ENCODE assay signal across 18 mouse cellular contexts in genomic region chr11:96421517-96422265, GRCm38 (mm10). TPM values are rescaled to one million over a fixed set of nuclear protein-coding genes. Genes with fewer than 3 reads are reported as not detected.
DNase-seq lines count a peak whose midpoint lies in the region; ATAC-seq lines count a peak whose summit lies in the region.
"Had no signal": no experiment of that assay in that cellular context is flagged by ENCODE, and none has a peak within 500 bp of the region (broad histone marks: within the 10 kb centered on the region; RNA-seq: fewer than 3 reads in every experiment).

No protein-coding gene starts in this region.

- H3K36me3 ChIP-seq in intestine, embryonic 16.5 days (ENCODE audit: control insufficient read depth, insufficient read depth, low read length), result no peaks in the 10 kb centered on the region
- no peaks in the 10 kb centered on the region for H3K36me3 ChIP-seq in stomach, embryonic 14.5 days (ENCODE audit: control insufficient read depth, insufficient read depth, low read length)
- no peaks in the 10 kb centered on the region for H3K36me3 ChIP-seq in forebrain, embryonic 15.5 days
- H3K36me3 ChIP-seq: embryonic facial prominence, embryonic 15.5 days; heart, embryonic 10.5 days; hindbrain, embryonic 10.5 days had no signal

- peak overlapping the region; percentile 6; the same call in 1 of the 2 replicates for H3K27ac ChIP-seq in intestine, embryonic 16.5 days (ENCODE audit: low read length)
- H3K27ac ChIP-seq in stomach, embryonic 14.5 days (ENCODE audit: low read length), result peak overlapping the region; percentile 23; the same call in 1 of the 2 replicates
- H3K27ac ChIP-seq in forebrain, embryonic 15.5 days (replicated peaks), result no peak overlapping the region
- H3K27ac ChIP-seq: embryonic facial prominence, embryonic 15.5 days; forebrain, embryonic 13.5 days; hindbrain, embryonic 10.5 days had no signal

- no peak overlapping the region for H3K4me2 ChIP-seq in intestine, embryonic 16.5 days (ENCODE audit: low read depth, low read length)
- no peak overlapping the region for H3K4me2 ChIP-seq in stomach, embryonic 14.5 days (replicated peaks; ENCODE audit: low read depth, low read length)
- no peak overlapping the region for H3K4me2 ChIP-seq in forebrain, embryonic 15.5 days (replicated peaks)
- H3K4me2 ChIP-seq: embryonic facial prominence, embryonic 15.5 days; forebrain, embryonic 13.5 days had no signal

- peak; percentile 51 to 65 for DNase-seq in kidney, postnatal 4 days
- no peak for DNase-seq in kidney, adult 18-20 months
- DNase-seq in embryo, embryonic 10.5 days (ENCODE audit: low spot score), result peak; percentile 52
- DNase-seq: cerebellum, postnatal 10 days; kidney, postnatal 10 days; layer of hippocampus, postnatal 36 days; thymus, postnatal 4 days had no signal

- H3K9me3 ChIP-seq in intestine, embryonic 16.5 days (ENCODE audit: control insufficient read depth, low read length), result no peaks in the 10 kb centered on the region
- H3K9me3 ChIP-seq in stomach, embryonic 14.5 days (ENCODE audit: control insufficient read depth, low read depth, low read length), result no peaks in the 10 kb centered on the region
- H3K9me3 ChIP-seq in forebrain, embryonic 15.5 days, result no peaks in the 10 kb centered on the region
- H3K9me3 ChIP-seq: embryonic facial prominence, embryonic 15.5 days; forebrain, embryonic 13.5 days; heart, embryonic 10.5 days; hindbrain, embryonic 10.5 days had no signal

- H3K4me3 ChIP-seq in intestine, embryonic 16.5 days (ENCODE audit: low read length), result no peak overlapping the region
- H3K4me3 ChIP-seq in stomach, embryonic 14.5 days (ENCODE audit: low read depth, low read length), result no peak overlapping the region
- no peak overlapping the region for H3K4me3 ChIP-seq in forebrain, embryonic 15.5 days
- H3K4me3 ChIP-seq: embryonic facial prominence, embryonic 15.5 days; forebrain, embryonic 13.5 days; heart, embryonic 10.5 days; hindbrain, embryonic 10.5 days had no signal

- WGBS in intestine, embryonic 16.5 days, result 27% methylated on average over 11 of the region's 11 CpGs
- WGBS in stomach, embryonic 14.5 days, result 15% methylated on average over 11 of the region's 11 CpGs
- WGBS in forebrain, embryonic 15.5 days, result 61% methylated on average over 11 of the region's 11 CpGs

- peaks cover 3% of the 10 kb centered on the region; the same call in 1 of the 2 replicates for H3K4me1 ChIP-seq in intestine, embryonic 16.5 days (ENCODE audit: control insufficient read depth, insufficient read depth, low read length)
- peaks cover 11% of the 10 kb centered on the region; the same call in 1 of the 2 replicates for H3K4me1 ChIP-seq in stomach, embryonic 14.5 days (ENCODE audit: control insufficient read depth, insufficient read depth, low read length)
- H3K4me1 ChIP-seq in forebrain, embryonic 15.5 days, result no peaks in the 10 kb centered on the region
- H3K4me1 ChIP-seq: forebrain, embryonic 13.5 days had no signal

- peak; percentile 76 for ATAC-seq in intestine, embryonic 16.5 days
- ATAC-seq in stomach, embryonic 14.5 days (ENCODE audit: insufficient number of reproducible peaks, insufficient read depth, low FRiP score, low read depth), result peak; percentile 72; the same call in 1 of the 2 replicates
- ATAC-seq in monocyte, adult 5-6 weeks (replicated peaks; ENCODE audit: insufficient number of reproducible peaks, low FRiP score, low TSS enrichment, poor library complexity, severe bottlenecking), result no peak
- ATAC-seq in forebrain, embryonic 15.5 days (replicated peaks), result no peak
- ATAC-seq: forebrain, embryonic 13.5 days had no signal

- no peak overlapping the region for H3K9ac ChIP-seq in intestine, embryonic 16.5 days (ENCODE audit: low read depth, low read length)
- H3K9ac ChIP-seq in stomach, embryonic 14.5 days (replicated peaks; ENCODE audit: low read depth, low read length), result no peak overlapping the region
- H3K9ac ChIP-seq in forebrain, embryonic 15.5 days (replicated peaks), result no peak overlapping the region
- H3K9ac ChIP-seq: embryonic facial prominence, embryonic 15.5 days; forebrain, embryonic 13.5 days had no signal

- H3K27me3 ChIP-seq in intestine, embryonic 16.5 days (replicated peaks; ENCODE audit: control insufficient read depth, insufficient read depth, low read length), result no peaks in the 10 kb centered on the region
- no peaks in the 10 kb centered on the region for H3K27me3 ChIP-seq in stomach, embryonic 14.5 days (ENCODE audit: control insufficient read depth, insufficient read depth, low read length)
- H3K27me3 ChIP-seq in forebrain, embryonic 15.5 days, result no peaks in the 10 kb centered on the region
- H3K27me3 ChIP-seq: forebrain, embryonic 13.5 days had no signal

RNA-seq across cellular contexts. Expression of gene Skap1, which starts 42.7 kb away (rescaled TPM):
- polyA plus RNA-seq in intestine, embryonic 16.5 days (2015; fragmentation: Nextera tagmentation; extraction: Ambion mirVana), result 0.67 and 0.88 TPM in 2 replicates
- 0.45 and 0.82 TPM in 2 replicates for polyA plus RNA-seq in stomach, embryonic 14.5 days (2014; fragmentation: Nextera tagmentation; extraction: Ambion mirVana)
- 35.6 to 134 TPM (median 47.4 TPM) in 3 replicates for total RNA-seq in monocyte, adult 5-6 weeks (2017)
- 2.7 and 2.8 TPM in 2 replicates for polyA plus RNA-seq in forebrain, embryonic 15.5 days (2015; fragmentation: Nextera tagmentation; extraction: Ambion mirVana)

RNA-seq across cellular contexts. Expression of gene Hoxb1, which starts 56.1 kb away (rescaled TPM):
- polyA plus RNA-seq in intestine, embryonic 16.5 days (2015; fragmentation: Nextera tagmentation; extraction: Ambion mirVana), result not detected in 2 replicates
- 0.22 and 0.32 TPM in 2 replicates for polyA plus RNA-seq in stomach, embryonic 14.5 days (2014; fragmentation: Nextera tagmentation; extraction: Ambion mirVana)
- total RNA-seq in monocyte, adult 5-6 weeks (2017), result not detected in 3 replicates
- not detected in 2 replicates for polyA plus RNA-seq in forebrain, embryonic 15.5 days (2015; fragmentation: Nextera tagmentation; extraction: Ambion mirVana)
- total RNA-seq: gastrocnemius, adult 8-10 months; layer of hippocampus, postnatal 36 days; megakaryocyte-erythroid progenitor cell, adult 5-6 weeks had no signal
- polyA plus RNA-seq: embryonic facial prominence, embryonic 15.5 days; forebrain, embryonic 13.5 days; liver, embryonic 16.5 days had no signal

Comparison
In these comparisons a context has a peak if more than half of its experiments do, and no peak if none do; other contexts are left out.
1. ATAC-seq: peak in intestine, embryonic 16.5 days (single experiment) and stomach, embryonic 14.5 days (single experiment); none in monocyte, adult 5-6 weeks (single experiment) and forebrain, embryonic 15.5 days (single experiment).